Mouse (Mus musculus): ENCODE results near the gene Sycp3.
A peak's percentile ranks its signal among the peaks of the same experiment; 100 is the strongest.
"Not testable (repeated sequence)": the region's sequence is repeated elsewhere in the genome, so short reads cannot be mapped to it uniquely, and the experiment has no call there.

Sycp3 gene

GRCm38 (mm10) chr10:88459502-88459992 is at the start of gene Sycp3:
Sycp3 (plus strand) TSS chr10:88459569.
- DNase-seq (ENCODE audit: low read depth): no peak

DNA sequence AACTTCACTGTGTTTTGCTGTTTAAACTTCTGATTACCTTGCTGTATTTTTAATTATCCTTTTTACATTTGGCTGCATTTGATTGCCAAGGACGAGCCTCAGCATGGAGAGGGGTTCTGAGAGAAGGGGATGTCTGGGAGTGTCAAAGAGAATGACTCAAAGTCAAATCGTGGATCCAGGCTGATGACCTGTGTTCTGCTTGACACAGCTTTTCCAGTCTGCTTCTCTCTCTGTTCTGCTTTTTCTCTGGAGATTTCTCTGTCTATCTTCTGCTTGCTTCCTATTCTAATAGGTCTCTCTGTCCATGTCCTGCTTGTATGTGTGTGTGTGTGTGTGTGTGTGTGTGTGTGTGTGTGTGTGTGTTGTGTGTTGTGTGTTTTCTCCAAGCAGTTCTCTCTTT is 49.6 kb upstream of the Sycp3 start:
- no peak for DNase-seq (ENCODE audit: low read depth)

GRCm38 (mm10) chr10:88412290-88412995 is 46.9 kb upstream of the Sycp3 start:
- no peak for DNase-seq (ENCODE audit: low read depth)

DNA sequence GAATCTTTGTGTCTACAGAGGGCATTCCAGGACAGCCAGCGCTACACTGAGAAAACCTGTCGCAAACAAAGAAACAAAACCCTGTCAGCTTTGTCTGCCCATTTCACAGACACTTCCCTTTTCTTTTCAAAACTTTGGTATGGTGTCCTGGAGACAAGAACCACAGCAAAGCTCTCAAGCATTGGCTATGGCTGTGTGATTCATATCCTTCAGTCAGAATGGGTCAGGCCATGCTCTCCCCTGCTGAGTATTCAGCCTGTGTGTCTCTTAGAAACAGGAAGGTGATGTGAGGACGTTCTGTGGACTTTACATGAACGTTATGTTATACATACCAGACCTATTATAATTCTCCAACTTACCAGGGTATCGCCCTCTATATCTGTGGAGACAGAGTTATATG is 41.7 kb upstream of the Sycp3 start:
- DNase-seq (ENCODE audit: low read depth): no peak

DNA sequence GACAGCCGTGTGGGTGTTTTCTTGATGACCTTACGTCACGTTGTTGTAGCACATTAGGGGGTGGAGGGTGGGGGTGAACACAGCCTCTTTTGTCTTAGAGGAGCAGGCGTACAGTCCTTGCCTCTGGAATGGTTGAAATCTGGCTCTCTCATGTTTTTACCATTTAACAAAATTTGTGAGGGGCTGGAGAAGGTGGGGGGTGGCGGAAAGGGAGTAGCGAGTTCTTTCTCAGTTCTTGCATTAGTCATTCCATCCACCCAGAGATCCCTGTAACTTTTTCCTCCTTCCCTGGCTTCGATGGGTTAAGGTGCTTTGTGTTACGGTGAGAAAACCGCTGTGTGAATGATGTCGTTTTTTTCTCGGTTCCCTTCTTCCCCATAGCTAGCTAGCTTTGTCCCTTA is 39.2 kb upstream of the Sycp3 start:
- DNase-seq (ENCODE audit: low read depth): no peak

- peak; percentile 31 for DNase-seq (ENCODE audit: low read depth)
Measured at GRCm38 (mm10) chr10:88420655-88421435, 38.5 kb upstream of the Sycp3 start.

DNA sequence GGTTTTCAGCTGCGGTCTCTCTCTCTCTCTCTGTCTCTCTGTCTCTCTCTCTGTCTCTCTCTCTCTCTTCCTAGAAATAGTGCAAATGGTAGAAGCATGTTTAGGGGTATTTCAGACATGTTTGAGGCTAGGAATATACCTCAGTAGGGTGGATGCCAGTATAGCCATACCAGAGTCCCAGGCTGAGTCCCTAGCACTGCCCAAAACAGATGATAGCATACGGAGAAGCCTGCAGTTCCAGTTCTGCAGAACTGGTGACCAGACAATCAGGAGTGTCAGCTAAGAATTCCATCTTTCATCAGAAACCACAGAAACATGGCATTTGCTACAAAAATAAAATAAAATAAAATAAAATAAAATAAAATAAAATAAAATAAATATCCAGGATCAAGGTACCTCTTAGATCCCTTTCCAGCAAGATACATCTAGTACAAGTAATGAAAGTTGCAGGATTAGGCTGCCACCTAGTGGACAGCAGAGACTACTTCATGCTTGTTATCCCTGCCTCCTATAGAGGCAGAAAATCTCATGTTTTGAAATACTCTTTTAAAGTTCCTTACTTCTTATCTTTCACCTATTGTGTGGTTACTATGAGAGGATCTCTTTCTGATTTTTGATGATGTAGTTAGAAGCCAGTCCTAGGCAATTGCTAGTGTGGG is 33.1 kb upstream of the Sycp3 start:
- peak; percentile 81 for DNase-seq (ENCODE audit: low read depth)

DNA sequence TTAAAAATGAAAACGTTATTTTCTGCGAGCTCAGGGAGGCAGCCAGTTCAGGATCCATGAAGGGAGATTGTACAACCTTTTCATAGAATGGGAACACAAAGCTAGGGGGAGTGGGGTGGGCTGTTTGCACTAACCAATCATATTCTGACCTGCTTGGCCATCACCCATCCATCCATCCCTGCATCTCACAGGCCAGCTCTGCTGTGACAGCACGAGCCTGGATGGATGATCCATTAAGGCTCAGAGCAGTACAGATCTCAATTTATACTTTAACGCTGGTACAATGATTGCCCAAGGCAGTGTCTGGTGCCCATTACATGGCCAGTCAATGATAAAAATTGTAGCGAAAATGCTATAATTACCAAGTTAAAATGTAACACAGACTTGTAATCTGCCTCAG is 32.5 kb upstream of the Sycp3 start:
- no peak for DNase-seq (ENCODE audit: low read depth)

DNA sequence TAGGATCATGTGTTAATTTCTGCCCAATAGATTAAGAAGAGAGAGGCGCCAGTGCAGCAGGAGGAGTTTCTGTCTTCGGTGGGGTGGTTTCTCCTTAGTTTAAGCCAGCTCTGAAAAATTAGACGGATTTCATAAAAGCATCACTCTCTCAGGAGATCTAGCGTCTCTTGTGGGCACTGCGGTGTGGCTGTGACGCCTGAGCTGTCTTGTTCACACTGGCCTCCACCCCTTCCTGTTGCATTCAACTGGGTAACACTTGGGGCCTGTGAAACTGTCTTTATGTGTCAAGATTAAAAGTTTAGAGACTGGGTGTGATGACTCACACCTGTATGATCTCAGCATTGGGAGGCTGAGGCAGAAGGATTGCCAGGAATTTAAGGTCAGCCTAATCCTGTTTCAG is 31.4 kb upstream of the Sycp3 start:
- peak; percentile 21 for DNase-seq (ENCODE audit: low read depth)

GRCm38 (mm10) chr10:88441224-88441623 is 18.1 kb upstream of the Sycp3 start:
- no peak for DNase-seq (ENCODE audit: low read depth)

- no peak for DNase-seq (ENCODE audit: low read depth)
Measured at GRCm38 (mm10) chr10:88451221-88451620, 8.1 kb upstream of the Sycp3 start.

- no peak for DNase-seq (ENCODE audit: low read depth)
Measured at GRCm38 (mm10) chr10:88451990-88452389, 7.4 kb upstream of the Sycp3 start.

DNA sequence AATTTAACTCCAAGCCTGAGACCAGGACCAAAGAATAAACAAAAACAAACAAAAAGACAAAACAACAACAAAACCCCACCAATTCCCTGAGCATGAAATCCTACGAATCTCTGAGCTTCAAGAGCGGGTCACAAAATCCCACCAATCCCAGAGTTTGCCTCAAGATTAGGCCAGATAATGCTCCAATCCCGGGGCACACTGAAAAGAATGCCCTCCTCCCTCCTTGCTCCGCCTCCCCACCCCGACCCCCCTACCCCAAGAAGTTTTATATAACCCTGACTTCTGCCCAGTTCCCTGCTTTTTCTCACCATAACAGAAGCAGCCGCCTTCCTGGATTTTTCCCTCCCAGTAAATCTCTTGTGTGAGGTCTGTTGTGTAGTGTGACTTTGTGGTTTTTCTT is 1.6 kb upstream of the Sycp3 start:
- DNase-seq (ENCODE audit: low read depth): no peak

DNA sequence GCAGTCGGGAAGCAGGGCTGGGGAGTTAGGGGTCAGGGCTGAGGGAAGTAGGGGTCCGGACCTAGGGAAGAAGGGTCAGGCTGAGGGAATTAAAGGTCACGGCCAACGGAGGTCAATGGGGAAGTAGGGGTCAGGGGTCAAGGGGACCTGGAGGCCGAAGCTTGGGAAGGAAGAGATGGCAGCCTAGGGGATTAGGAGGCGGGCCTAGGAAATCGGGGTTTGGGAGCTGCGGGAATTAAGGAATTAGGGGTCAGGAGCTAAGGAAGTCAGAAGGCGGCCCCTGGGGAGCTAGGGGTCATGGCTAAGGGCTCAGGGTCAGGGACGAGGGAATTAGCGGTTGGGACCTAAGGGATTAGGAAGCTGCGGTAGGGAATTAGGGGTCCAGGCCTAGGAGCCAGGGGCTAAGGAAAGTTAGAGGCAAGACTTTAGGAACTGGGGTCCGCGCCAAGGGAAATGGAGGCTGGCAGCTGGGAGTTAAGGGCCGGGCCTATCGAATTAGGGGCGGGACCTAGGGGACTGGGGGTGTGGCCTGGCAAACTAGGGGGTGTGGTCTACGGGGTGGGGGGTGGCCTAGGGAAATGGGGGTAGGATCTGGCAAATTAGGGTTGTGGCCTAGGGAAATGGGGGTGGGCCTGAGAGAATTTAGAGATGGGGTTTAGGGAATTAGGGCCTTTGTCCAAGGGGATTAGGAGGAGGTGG is 902 bp downstream of the Sycp3 start:
- DNase-seq (ENCODE audit: low read depth): no peak

DNA sequence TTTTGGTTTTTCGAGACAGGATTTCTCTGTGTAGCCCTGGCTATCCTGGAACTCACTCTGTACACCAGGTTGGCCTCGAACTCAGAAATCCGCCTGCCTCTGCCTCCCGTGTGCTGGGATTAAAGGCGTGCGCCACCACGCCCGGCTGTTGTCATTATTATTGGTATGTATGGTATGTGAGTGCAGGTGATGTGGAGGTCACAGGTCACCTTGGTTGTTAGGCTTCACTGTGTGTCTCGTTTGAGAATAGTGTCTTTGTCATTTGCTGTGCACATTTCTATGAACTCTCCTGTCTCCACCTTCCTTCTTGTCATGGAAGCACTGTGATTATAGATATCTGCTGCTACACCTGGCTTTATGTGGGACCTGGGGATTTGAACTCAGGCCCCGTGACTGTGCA is 23.5 kb downstream of the Sycp3 start:
- DNase-seq (ENCODE audit: low read depth): not testable (repeated sequence)

DNA sequence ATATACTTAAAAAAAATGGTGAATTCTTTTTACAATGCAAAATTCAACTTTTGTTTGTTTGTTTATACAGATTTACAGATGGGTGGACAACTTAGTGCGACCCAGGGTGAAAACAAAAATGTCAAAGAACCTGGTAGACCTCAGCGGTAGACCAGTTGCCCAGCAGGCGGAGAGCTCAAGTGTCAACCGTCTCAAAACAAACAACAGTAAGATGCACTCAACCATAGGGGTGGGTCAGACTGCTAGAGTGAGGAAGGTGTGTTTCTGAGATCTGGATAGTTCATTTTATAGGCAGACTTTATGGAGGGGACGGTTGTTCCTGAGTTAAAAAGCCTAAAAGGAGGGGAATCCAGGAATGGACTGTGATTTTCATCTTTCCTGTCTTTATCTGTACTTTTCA is 29.3 kb downstream of the Sycp3 start:
- DNase-seq (ENCODE audit: low read depth): no peak

GRCm38 (mm10) chr10:88491632-88492031 is 32.3 kb downstream of the Sycp3 start:
- DNase-seq (ENCODE audit: low read depth): no peak

DNA sequence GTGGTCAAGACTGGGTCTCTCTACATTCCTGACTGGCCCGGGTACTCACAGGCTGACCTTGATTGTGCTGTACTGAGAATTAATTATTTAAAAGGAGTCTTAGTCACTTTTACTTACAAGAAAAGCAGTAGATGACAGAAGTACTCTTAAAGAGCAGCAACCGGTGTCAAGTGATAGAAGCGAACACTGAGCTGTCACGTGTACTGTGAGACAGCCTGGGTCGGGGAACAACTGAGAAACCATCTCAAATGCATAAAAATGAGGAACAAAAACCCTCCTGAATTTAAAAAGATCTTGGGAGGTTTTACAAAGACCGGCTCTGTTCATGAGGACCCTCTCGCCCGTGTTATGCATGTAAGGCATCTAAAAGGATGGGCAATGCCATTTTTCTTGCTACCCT is 33.3 kb downstream of the Sycp3 start:
- DNase-seq (ENCODE audit: low read depth): no peak

- DNase-seq (ENCODE audit: low read depth): no peak
Measured at GRCm38 (mm10) chr10:88494959-88495587, 35.7 kb downstream of the Sycp3 start.

- no peak for DNase-seq (ENCODE audit: low read depth)
Measured at GRCm38 (mm10) chr10:88496864-88497564, 37.6 kb downstream of the Sycp3 start.

DNA sequence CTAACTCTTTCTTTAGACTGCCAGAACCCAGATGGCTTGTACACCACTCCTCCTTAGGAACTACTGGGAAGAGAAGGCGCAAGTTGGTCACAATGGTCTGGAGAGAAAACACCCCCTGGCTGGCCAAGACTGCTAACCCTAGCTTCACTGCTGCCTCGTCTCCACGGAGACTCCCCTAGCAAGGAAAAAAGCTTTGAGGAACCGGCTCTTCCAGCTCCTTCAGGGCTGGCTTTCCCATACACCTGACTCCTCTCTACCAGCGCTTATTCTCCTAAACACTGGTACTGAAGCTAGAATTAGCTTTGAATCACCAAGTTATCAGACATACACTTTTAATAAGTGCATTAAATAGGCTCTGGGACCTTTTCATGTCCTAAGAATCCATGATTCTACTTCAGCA is 40.6 kb downstream of the Sycp3 start:
- no peak for DNase-seq (ENCODE audit: low read depth)
